Mouse (Mus musculus) testis, adult 2 months (tissue): ENCODE data around the gene Taar7e. TPM values are rescaled to one million over a fixed set of nuclear protein-coding genes. Genes with fewer than 3 reads are reported as not detected.
"Not testable (repeated sequence)": the region's sequence is repeated elsewhere in the genome, so short reads cannot be mapped to it uniquely, and the experiment has no call there.

Source experiments
- H3K27ac ChIP-seq: fragments of 200-500 bp; 2 replicates; pipeline ENCODE4 v1.5.1; 2012; ENCODE audit warnings: low read depth, low read length; ENCODE audit not compliant: control insufficient read depth, insufficient read depth
- H3K27me3 ChIP-seq: fragments of 200-500 bp; 2 replicates; pipeline ENCODE4 v1.6.1; 2012; ENCODE audit warnings: mild to moderate bottlenecking, low read length, moderate library complexity; ENCODE audit not compliant: control insufficient read depth, insufficient read depth
- H3K36me3 ChIP-seq: fragments of 200-500 bp; 2 replicates; pipeline ENCODE4 v1.6.1; 2012; ENCODE audit warnings: mild to moderate bottlenecking, low read length; ENCODE audit not compliant: control insufficient read depth, insufficient read depth
- H3K4me1 ChIP-seq: fragments of 200-500 bp; 2 replicates; pipeline ENCODE4 v1.6.1; 2012; ENCODE audit warnings: low read length; ENCODE audit not compliant: control insufficient read depth, insufficient read depth
- H3K4me3 ChIP-seq: fragments of 200-500 bp; 2 replicates; pipeline ENCODE4 v1.5.1; 2012; ENCODE audit warnings: low read depth, mild to moderate bottlenecking, low read length, moderate library complexity, mixed read lengths; ENCODE audit not compliant: control insufficient read depth
- CTCF ChIP-seq: fragments of 200-500 bp; IDR thresholded peaks from 2 replicates; pipeline ENCODE4 v1.5.1; 2012; ENCODE audit warnings: low read depth, mild to moderate bottlenecking, inconsistent platforms, low read length, moderate library complexity; ENCODE audit not compliant: control insufficient read depth, insufficient read depth, insufficient replicate concordance
- POLR2A ChIP-seq: fragments of 200-500 bp; IDR thresholded peaks from 2 replicates; pipeline ENCODE4 v1.6.1; 2012; ENCODE audit warnings: low read depth, mild to moderate bottlenecking, inconsistent platforms, low read length, moderate library complexity; ENCODE audit not compliant: control insufficient read depth
- polyA plus RNA-seq: library from polyadenylated mRNA; depleted of rRNA; stranded (reverse); fragments of >200 nt; gene quantifications from 2 replicates; pipeline ENCODE4 v1.2.3, GENCODE M21; 2012

Taar7e gene
- polyA plus RNA-seq, 1 experiment = not detected

GRCm38 (mm10) chr10:24040120-24040869, 2.9 kb downstream of the Taar7e start:
- TF ChIP-seq CTCF = no peak
- TF ChIP-seq POLR2A = no peak
- no peaks in the 10 kb centered on the region for H3K36me3 ChIP-seq
- no peak overlapping the region for H3K27ac ChIP-seq
- no peaks in the 10 kb centered on the region for H3K4me1 ChIP-seq
- H3K27me3 ChIP-seq = no peaks in the 10 kb centered on the region
- H3K4me3 ChIP-seq = no peak overlapping the region

GRCm38 (mm10) chr10:24049210-24049609, 11.8 kb downstream of the Taar7e start, which contains the start of gene Taar7f:
Gene Taar7f, plus strand, starts transcription at chr10:24049510.
- TF ChIP-seq POLR2A = no peak
- no peak for TF ChIP-seq CTCF
- H3K4me3 ChIP-seq = no peak within 1 kb of the TSS
- no peaks in the 10 kb centered on the region for H3K27me3 ChIP-seq
- no peaks in the 10 kb centered on the region for H3K36me3 ChIP-seq
- H3K27ac ChIP-seq = no peak within 1 kb of the TSS
- H3K4me1 ChIP-seq = no peaks in the 10 kb centered on the region

- TF ChIP-seq POLR2A (no peak), CTCF (no peak)
- Histone ChIP-seq H3K27ac (no peak overlapping the region), H3K27me3 (no peaks in the 10 kb centered on the region), H3K4me1 (no peaks in the 10 kb centered on the region), H3K36me3 (no peaks in the 10 kb centered on the region), H3K4me3 (no peak overlapping the region)
Measured at GRCm38 (mm10) chr10:24052039-24052438, 14.6 kb downstream of the Taar7e start.

GRCm38 (mm10) chr10:24058986-24059385, 21.6 kb downstream of the Taar7e start:
- TF ChIP-seq POLR2A = no peak
- no peak for TF ChIP-seq CTCF

GRCm38 (mm10) chr10:24074751-24075150, 37.3 kb downstream of the Taar7e start:
- not testable (repeated sequence) for H3K27ac ChIP-seq, H3K27me3 ChIP-seq, H3K4me1 ChIP-seq, H3K36me3 ChIP-seq, H3K4me3 ChIP-seq

More at GRCm38 (mm10) chr10:24058986-24059385, 21.6 kb downstream of the Taar7e start:
- Histone ChIP-seq H3K27ac (no peak overlapping the region), H3K4me3 (no peak overlapping the region), H3K4me1 (no peaks in the 10 kb centered on the region), H3K36me3 (no peaks in the 10 kb centered on the region), H3K27me3 (no peaks in the 10 kb centered on the region)

GRCm38 (mm10) chr10:24076200-24076599, 38.8 kb downstream of the Taar7e start, which contains the start of gene Taar8a:
Gene Taar8a, plus strand, starts transcription at chr10:24076500.
- H3K36me3 ChIP-seq, H3K27me3 ChIP-seq, H3K4me3 ChIP-seq, H3K27ac ChIP-seq, H3K4me1 ChIP-seq: not testable (repeated sequence)

- TF ChIP-seq POLR2A (no peak), CTCF (no peak)
- Histone ChIP-seq H3K4me3 (no peak overlapping the region), H3K4me1 (no peaks in the 10 kb centered on the region)
Measured at GRCm38 (mm10) chr10:24080166-24080565, 42.8 kb downstream of the Taar7e start.

GRCm38 (mm10) chr10:24085936-24086335, 48.5 kb downstream of the Taar7e start:
- no peak overlapping the region for H3K4me3 ChIP-seq
- no peaks in the 10 kb centered on the region for H3K27me3 ChIP-seq
- H3K36me3 ChIP-seq = no peaks in the 10 kb centered on the region
- TF ChIP-seq CTCF = no peak
- no peak for TF ChIP-seq POLR2A
- no peaks in the 10 kb centered on the region for H3K4me1 ChIP-seq
- H3K27ac ChIP-seq = no peak overlapping the region

More at GRCm38 (mm10) chr10:24080166-24080565, 42.8 kb downstream of the Taar7e start:
- Histone ChIP-seq H3K36me3 (no peaks in the 10 kb centered on the region), H3K27ac (no peak overlapping the region), H3K27me3 (no peaks in the 10 kb centered on the region)
